Comparison of ENCODE assay signal across 14 mouse cellular contexts in the genomic region with DNA sequence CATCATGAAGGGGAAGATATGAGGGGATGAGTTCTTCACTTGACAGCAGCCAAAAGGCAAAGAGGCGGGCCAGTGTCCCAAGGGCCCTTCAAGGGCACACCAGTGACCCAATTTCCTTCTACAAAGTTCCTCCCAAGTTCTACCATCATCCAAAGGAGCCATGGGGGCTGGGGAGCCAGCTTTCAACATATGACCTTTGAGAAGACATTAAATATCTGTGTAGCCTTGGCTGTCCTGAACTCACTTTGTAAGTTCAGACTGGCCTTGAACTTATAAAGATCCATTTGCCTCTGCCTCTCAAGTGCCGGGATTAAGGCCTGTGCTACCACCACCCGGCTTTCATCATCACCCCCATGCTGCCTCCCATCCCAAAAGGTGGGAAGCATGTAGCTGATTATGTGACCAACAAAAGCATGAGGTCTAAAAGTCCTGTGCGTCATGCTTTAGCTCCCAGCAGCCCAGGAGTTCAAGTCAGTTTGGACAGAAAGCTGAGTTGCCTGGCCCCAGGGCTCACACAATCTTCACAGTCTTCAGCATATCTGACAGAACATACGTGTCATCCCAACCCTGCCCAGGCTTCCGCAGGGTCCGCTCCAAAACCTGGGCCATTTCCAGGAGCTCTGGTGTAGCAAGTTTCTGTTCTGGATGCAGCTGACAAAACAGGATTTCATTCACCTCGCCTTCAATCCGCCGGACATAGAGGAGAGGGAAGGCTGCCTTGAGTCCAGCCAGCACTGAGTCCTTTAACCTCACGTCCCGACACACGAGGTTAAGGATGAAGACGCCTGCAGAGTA.
"Had no signal": no experiment of that assay in that cellular context is flagged by ENCODE, and none has a peak within 500 bp of the region (broad histone marks: within the 10 kb centered on the region; RNA-seq: fewer than 3 reads in every experiment).

No protein-coding gene starts in this region.

- H3K27me3 ChIP-seq: midbrain, embryonic 13.5 days; midbrain, embryonic 15.5 days; neural tube, embryonic 13.5 days; neural tube, embryonic 15.5 days; stomach, embryonic 15.5 days had no signal

- H3K9me3 ChIP-seq: midbrain, embryonic 15.5 days; neural tube, embryonic 13.5 days; neural tube, embryonic 15.5 days; stomach, embryonic 15.5 days had no signal

- H3K4me2 ChIP-seq: lung, embryonic 14.5 days; midbrain, embryonic 13.5 days; midbrain, embryonic 15.5 days; neural tube, embryonic 13.5 days; neural tube, embryonic 15.5 days; stomach, embryonic 15.5 days had no signal

- H3K9ac ChIP-seq: lung, embryonic 14.5 days; midbrain, embryonic 13.5 days; midbrain, embryonic 15.5 days; neural tube, embryonic 13.5 days; neural tube, embryonic 15.5 days; stomach, embryonic 15.5 days had no signal

- DNase-seq: lung, adult 18-20 months; lung, embryonic 14.5 days; lung, postnatal 10 days; lung, postnatal 4 days; right cerebral cortex, postnatal 14 days; thymus, postnatal 14 days; thymus, postnatal 36 days had no signal

- ATAC-seq: midbrain, embryonic 13.5 days; midbrain, embryonic 15.5 days had no signal

- H3K4me1 ChIP-seq: midbrain, embryonic 10.5 days; midbrain, embryonic 13.5 days; midbrain, embryonic 15.5 days; neural tube, embryonic 13.5 days; neural tube, embryonic 15.5 days; stomach, embryonic 15.5 days had no signal

- H3K4me3 ChIP-seq: midbrain, embryonic 10.5 days; midbrain, embryonic 13.5 days; midbrain, embryonic 15.5 days; neural tube, embryonic 13.5 days; neural tube, embryonic 15.5 days; stomach, embryonic 15.5 days had no signal

- H3K27ac ChIP-seq: midbrain, embryonic 10.5 days; midbrain, embryonic 13.5 days; midbrain, embryonic 15.5 days; neural tube, embryonic 13.5 days; neural tube, embryonic 15.5 days; stomach, embryonic 15.5 days; stomach, postnatal 0 days had no signal
